Mouse (Mus musculus) brain, embryonic 14.5 days (tissue): ENCODE measurements around the gene Xrcc4.

ENCODE experiments used
- CTCF ChIP-seq: fragments of 200-500 bp; IDR thresholded peaks from 2 replicates; pipeline ENCODE4 v1.5.1; 2012; ENCODE audit warnings: inconsistent platforms, mild to moderate bottlenecking, moderate library complexity, borderline replicate concordance; ENCODE audit not compliant: insufficient read depth, insufficient read length; ENCODE audit errors: extremely low read depth
- POLR2A ChIP-seq: fragments of 200-500 bp; IDR thresholded peaks from 2 replicates; pipeline ENCODE4 v1.6.1; 2012; ENCODE audit warnings: mild to moderate bottlenecking, inconsistent platforms, borderline replicate concordance; ENCODE audit not compliant: poor library complexity, insufficient read depth, insufficient read length, severe bottlenecking; ENCODE audit errors: extremely low read depth

DNA sequence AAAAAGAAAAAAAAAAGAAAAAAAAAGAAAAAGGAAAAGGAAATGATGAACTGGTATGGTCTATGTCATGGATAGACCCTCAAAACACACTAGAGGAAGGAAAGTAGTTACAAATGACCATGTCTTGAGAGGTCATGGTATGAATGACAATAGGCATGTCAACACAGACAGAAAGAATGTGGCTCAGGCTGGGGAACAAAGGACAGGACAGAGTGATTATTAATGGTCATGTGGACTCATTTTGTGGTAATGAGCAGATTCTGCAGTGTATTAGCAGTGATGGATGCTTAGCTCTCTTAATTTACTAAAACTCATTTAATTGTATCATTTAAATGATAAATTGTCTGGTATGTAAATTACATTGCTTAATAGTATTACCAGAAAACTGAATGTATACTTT, 333.1 kb downstream of the Xrcc4 start:
- TF ChIP-seq CTCF (no peak), POLR2A (no peak)
